Mouse (Mus musculus) forelimb bud, embryonic 11.5 days (tissue): ENCODE data around the gene Gak.
A peak's percentile ranks its signal among the peaks of the same experiment; 100 is the strongest.
"Not testable (repeated sequence)": the region's sequence is repeated elsewhere in the genome, so short reads cannot be mapped to it uniquely, and the experiment has no call there.

Experiments
- DNase-seq: peaks from one replicate; pipeline ENCODE4 v3.0.0-alpha.2; 2012; ENCODE audit warnings: low read depth, low spot score

The Gak gene

DNA sequence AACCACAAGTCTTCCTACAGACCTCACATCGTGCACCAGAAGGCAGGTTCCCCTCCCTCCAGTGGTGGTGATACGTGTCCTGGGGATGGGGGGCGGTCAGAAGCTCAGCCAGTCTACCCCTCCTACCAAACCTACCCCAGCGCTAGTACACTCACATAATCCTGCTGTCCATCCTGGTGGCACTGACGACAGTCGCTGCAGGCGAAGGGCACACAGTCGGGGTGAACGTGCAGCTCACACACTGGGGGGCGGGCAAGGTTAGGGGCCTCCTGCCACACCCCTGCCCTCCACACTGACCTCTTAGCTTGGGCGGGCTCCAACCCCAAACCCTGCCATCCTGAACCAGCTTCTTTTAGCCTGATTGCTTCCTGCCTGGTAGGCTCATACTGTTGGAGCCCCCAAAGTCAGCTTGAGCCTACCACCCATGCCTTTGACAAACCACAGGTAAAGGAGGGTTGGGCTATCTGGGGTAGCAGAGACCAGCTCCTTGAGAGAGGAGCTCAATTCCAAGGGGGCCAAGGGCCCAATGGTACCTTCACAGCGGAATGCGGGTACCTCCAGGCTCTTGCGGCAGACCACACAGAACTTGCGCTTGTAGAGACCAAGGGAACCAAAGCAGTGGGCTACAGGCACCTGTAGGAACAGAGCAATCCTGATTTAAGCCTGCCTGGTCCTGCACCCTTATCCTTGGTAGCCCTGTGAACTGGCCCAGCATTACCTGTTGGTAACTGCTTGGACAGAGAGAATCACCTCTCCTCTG lies 26.5 kb upstream of the Gak start:
- no peak for DNase-seq

DNA sequence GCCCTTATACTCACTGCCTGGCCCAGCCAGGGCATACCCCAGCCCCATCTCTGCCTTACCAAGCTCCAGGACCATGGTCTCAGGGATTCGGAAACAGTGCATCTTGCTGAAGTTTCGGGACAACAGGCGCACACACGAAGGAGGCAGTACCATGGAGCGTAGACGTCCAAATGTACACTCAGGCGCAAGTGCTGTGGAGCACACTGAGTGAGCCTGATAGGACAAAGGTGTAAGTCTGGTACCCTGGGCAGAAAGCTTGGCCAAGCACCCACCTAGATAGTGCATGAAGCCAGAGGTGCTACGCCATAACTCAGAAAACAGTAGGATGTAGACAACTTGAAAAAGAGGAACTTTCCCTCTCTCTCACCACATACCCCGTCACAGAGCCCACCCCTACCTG lies 25.8 kb upstream of the Gak start:
- no peak for DNase-seq

DNA sequence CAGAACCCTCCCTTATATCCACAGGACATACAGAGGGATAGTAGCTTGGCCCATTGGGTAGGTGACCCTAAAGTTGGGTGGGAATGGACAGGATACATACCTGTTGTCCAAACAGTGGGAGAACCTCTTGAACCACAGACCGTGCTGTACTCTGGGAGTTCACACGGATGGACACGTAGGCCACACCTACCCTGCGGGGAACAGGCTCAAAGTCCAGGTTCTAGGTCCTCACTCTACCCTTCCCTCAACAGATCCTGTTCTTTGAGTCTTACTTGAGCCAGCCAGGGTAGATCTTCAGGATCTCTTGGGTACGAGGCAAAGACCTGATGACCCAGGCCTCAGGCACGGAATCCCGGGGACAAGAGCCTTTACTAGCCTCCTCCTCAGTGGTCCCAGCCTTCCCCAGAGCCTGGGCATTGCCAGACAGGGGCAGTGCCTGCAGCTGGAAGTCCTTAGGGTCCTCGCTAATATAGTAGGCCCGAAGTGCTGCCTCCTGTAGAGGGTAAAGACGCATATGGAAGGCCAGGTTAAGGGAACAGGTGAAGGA lies 25.0 kb upstream of the Gak start:
- no peak for DNase-seq

DNA sequence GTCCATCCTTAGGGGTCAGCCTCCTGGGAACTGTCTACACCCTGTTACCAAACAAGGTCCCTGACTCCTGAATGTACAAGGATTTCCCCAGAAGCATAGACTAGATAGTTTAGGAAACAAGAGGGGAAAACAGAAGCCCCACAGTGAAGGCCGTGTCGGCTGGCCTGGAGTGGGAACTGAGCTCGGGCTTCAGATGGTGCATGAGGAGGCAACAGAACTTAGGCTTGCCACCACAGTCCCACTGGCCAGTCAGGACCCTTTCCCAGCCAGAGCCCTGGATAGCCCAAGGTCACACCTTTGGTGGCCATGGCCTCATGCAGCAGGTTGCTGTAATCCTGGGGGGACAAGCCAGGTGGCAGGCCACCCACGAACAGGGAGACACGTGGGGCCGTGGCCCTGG lies 23.8 kb upstream of the Gak start:
- no peak for DNase-seq

DNA sequence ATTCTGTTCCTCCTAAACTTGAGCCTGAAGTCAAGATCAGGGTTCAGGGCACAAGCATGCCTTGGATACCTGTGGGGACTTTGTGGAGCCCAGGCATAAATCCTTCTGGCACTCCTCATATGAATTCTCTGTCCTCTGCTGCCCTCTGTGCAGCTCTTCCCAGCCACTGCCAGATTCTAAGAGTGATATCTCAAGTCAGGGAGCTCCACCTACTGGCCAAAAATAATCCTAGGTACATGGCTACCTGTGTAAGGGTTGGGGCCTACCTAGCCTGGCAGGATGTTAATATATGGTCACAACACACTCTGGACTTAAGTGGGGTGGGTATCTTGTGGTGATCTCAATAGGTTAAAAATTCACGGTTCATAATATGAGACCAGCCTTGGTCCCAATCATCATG lies 22.3 kb upstream of the Gak start:
- DNase-seq: peak; percentile 66

DNA sequence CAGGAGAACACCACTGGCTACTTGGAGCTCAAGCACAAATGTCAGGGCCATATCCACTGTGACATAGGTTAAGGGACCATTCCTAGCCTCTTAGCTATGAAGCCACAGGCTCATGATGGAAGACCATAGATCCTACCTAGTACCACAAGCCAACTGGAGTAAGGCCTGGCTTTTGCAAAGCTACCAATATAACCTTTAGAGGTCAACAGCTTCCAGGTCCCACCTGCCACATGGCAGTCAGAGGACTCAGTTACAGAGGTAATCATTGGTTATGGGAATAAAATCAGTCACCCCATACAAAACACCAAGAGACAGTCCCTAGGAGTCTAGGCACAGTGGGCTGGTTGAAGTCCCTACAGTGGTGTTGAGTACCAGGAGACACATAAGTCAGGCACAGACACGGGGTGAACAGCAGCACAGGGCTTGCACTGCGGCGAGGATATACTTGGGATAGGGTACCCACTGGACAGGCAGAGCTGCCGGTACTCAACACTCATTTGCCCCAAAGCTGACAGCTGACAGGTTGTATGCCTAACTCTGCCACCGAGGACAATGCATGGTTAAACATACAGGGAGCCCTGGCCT lies 21.7 kb upstream of the Gak start:
- DNase-seq: no peak

DNA sequence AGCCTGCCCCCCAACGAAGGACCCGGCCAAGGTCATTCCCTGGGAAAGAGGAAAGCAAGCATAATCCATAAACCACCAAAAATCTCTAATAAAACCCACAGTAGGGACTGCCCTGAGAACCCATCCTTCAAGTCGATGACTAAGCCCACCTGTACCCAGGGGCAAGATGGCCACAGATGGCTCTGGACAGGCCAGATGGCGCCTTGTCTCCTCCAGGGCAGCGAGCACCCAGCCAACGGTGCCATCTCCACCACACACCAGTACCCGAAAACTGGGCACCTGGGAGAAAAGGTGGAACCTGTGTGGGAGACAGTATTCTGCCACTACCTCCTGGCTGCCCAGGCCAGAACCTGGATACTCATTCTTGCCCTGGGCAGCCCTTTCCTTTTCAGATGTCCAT lies 20.8 kb upstream of the Gak start:
- DNase-seq: no peak

DNA sequence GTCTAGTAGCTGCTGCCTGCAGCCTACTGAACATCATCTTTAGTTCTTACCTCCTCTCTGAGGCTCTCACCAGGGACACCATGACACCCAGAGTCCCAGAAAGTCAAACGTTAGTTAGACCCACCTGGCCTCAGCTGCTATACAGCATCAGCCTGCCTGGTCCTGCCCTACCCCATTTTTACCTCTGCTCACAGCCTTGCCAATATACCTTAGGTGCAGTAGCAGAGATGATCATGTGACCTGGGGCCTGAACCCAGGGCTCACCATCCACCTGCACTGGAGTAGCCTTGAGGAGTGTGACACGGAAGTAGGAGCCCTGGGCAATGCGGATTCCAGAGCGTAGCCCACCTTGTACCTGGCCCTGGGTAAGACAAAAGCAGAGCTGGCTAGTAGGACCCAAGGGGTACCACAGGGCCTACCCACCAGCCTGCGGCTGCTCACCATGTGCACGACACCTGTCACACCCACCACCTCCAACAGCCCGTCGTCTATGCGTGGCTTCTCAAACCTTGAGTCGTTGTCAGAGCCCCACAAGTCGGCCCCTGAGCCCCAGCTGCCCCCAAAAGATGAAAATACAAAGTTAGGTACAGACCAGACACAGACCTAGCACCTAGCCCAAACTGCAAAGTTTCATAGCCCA lies 19.5 kb upstream of the Gak start:
- DNase-seq: no peak

DNA sequence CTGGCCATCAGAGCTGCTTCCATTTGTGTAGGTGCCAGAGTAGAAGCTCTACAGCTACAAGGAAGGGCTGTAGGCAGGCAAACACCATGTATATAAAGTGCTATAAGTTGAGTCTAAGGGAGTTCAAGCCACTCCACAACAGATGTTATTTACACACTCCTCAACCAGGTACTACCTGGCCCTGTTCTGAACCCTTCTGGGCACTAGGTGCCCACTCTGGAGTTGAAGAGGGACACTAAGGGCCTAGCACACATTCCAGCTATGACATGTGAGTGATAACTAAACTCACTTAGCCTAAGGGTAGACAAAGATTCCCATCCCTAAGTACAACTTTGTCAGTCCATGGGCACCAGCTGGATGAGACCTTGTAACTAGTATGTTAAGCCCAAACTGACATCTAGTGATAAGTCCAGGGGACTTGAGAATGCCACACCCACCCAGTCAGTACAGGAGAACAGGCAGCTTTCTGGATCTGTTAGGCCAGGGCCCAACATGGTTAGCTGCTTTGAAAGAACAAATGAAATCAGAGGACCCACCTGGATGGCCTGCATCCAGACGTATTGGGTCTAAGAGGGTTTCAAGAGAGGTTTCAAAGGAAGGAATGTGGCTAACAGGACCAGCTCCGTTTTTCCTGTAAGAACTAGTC lies 18.4 kb upstream of the Gak start:
- DNase-seq: no peak

DNA sequence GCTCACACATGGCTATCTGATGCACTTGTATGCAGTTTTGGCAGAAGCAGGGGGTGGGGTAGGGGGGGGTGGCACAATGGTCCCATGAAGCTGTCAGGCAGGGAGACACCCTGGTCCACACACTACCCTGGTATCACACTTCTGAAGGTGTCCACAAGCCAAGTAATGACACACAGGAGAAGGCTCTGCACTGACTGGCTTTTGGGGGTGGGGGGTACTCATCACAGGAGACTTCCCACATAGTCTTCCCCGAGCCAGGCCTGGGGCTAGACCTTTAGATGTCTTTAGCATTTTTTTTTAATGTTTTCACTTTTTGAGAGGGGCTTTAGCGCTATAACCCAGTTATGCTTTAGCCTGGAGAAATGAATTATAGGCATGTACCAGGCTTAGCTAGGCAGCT lies 17.8 kb upstream of the Gak start:
- DNase-seq: no peak

DNA sequence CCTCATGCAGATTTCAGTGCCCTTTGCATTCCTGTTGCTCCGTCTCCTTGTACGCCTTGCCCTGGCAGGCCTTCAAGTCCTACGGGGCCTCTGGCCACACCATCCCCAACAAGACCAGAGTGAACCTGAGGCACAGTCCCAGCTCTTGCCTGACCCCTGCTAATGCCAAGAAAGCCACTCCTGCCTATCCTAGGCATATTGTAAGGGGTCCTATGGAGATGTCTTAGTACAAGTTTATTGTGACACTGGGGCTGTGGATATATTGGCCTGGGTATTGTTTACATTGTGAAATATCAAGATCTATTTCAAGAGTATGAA lies 16.7 kb upstream of the Gak start:
- no peak for DNase-seq

DNA sequence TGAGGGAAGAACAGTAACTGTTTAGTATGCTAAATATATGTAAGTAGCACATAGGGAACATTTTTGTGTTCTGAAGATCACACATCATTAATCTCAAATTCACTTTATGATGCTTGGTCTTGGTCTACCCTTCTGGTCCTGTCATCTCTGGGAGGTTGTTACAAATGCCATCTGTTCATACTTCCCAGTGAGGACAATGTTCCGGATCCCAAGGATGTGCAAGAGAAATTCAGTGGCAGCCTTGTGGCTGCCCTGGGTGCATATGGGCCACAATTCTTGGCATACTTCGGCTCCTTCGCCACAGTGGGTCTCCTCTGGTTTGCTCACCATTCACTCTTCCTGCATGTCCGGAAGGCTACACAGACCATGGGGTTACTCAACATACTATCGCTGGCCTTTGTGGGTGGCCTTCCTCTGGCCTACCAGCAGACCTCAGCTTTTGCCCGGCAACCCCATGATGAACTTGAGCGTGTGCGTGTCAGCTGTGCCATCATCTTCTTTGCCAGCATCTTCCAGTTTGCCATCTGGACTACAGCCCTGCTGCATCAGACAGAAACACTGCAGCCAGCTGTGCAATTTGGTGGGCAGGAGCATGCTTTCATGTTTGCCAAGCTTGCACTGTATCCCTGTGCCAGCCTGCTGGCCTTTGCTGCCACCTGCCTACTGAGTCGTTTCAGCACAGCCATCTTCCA lies 16.2 kb upstream of the Gak start:
- no peak for DNase-seq

DNA sequence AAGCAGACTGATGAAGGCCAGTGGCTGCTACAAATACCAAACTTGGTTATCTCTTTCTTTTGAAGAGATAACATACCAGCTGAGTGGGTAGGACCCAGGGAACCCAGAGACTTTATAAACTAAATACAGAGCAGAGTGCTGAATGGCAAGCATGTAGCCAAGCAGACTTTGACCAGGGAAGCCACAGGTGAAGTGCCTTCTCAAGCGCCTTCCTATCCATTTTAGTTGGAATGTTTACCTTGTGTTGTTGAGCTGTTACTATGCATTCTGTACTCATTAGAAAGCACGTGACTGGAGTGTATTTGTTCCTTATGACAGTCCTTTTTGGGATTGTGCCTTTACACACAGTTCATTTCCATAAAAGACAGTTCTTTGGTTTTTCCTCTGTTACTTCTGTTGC lies 14.1 kb upstream of the Gak start:
- no peak for DNase-seq

DNA sequence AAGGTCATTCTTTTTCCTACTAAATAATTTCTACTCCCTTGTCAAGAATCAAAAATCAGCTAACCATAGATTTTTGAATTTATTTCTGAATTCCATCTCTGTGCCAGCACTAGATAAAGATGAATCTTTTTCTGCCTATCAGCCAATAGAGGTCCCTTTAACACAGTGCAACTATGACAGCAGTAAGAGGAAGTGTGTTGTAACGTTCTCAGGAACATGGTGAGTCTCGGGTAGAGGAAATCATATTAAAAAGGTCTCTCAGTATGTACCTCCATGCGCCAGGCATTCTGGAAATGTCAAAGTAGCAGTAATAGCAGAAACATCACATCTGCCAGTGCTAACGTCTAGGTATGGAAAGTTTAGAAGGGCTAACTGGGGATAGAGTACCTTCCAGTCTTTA lies 6.6 kb upstream of the Gak start:
- no peak for DNase-seq

DNA sequence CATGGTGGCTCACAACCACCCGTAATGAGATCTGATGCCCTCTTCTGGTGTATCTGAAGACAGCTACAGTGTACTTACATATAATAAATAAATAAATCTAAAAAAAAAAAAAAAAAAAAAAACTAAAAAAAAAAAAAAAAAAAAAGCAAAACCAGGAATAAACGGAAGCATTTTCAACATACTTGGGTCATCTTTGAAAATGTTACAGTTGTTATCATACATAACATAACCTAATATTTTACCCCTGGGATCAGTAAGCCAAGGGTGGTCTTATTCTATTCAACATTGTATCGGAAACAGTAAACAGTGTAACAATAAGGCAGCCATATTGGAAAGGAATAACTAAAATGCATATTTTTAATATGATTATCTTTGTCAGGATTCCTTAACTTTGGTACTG lies 4.5 kb upstream of the Gak start:
- DNase-seq: not testable (repeated sequence)

DNA sequence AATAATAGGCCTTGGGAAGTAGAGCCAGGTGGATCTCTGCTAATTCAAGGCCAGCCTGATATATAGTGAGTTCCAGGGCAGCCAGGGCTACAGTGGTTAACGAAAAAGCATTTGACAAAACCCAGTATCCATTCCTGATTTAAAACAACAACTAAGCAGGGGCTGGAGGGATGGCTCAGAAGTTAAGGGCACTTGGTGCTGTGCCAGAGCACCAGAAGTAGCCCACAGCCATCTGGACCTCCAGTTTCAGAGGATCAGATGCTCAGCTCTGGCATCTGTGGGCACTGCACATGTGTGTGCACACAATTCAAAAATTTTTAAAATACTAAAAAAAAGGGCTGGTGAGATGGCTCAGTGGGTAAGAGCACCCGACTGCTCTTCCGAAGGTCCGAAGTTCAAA lies 4.1 kb upstream of the Gak start:
- no peak for DNase-seq

DNA sequence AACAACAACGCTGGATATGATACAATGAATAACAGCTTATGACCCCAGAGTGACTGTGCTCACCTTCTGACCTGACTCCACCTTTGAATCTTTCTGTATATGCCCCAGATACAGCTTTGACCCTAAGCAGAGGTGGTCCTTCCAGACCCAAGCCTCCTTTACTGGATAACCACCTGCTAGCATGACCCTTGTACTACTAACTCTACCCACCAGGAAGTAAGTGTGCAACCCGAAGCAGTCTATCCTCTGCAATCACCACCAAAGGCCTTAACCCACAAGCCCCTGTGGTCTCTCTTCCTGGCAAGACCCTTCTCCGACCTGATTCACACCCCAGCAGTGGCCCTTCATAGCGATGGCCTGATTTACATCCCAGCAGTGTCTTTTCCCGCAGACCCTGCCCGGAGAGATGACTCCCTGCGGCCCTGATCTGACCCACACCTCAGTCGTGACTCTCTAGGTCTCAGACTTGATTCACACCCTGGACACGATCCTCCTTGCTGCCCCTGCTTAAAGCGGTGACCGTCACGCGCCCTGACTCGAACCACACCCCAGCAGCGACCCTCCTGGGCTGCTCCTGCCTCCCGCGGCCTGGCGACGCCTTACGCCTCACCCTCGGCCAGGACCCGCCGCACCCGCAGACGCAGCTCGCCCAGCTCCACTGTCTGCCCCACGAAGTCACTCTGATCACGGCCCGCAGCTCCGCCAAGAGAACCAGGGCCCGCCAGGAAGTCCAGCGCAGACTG lies 493 bp downstream of the Gak start:
- DNase-seq: no peak

DNA sequence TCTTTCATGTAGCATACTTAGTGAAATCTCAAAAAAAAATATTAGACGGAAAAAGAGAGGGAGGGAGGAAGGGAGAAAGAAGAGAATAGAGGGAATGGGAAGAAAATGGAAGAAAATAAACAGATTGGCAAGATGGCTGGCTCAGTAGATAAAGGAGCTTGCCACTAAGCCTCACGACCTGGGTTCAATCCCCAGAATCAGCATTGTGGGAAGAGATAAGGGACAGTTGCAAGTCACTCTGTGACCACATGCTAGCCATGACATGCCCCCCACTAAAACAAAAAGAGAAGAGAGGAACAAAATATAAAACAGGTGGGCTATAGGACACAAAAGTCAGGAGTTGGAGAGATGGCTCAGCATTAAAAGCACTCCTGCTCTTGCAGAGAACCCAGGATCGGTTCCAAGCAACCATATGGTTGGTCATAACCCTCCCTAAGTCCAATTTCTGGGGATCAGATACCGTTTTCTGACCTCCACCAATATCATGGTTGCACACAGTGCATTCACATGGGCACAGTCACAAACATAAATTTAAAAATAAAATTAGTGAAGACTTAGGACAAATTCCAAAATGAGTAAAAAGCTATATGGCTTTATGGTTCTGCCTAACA lies 3.4 kb downstream of the Gak start:
- no peak for DNase-seq

DNA sequence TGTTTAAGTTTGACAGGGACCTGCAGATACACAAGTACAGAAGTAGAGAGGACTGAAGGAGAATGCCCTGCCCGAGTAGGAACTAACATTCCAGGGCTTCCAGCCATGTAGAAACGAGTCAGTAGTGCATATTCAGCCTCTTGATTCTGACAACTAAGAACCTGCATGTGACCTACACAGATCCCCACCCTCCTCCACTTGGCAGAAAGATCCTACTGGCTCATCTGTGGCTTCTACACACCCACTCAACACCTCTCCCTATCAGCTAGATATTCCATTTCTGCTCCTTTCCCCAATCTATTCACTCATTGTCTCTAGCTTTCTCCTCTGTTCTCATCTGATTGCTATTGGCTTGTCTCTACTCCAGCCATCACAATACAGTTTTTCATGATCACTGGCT lies 7.7 kb downstream of the Gak start:
- DNase-seq: no peak

DNA sequence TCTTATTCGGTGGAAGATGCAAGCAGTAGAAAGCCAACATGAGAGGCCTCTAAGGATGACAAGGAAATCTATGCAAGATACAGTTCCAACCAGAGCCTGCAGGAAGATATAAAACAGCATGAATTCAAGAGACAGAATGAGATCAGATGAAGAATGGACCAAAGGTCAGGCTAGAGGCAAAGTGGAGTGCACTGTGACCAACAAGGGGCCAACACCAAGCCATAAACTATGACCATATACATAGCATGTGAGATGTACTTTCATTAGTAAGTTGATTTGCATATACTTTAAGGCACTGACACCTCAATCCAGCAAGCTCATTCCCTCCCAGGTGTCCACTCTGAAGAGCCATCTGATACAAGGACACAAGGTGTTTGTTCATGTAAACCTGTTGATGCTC lies 19.1 kb downstream of the Gak start:
- DNase-seq: no peak

DNA sequence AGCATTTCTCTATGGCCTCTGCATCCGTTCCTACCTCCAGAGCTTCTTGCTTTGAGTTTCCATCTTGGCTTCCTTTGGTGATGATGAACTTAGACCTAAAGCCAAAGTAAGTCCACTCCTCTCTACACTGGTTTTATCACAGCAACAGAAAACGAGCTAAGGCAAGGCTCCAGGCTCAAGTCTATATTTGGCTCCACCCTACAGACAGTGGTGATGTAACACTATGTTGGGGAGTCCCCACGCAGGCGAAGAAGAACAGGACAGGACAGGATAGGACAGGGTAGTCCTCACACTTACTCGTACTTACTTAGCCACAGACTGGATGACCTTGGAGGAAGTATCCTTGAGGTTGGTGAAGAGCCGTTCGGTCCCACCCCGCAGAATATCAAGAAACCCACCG lies 27.0 kb downstream of the Gak start:
- no peak for DNase-seq
